Mouse (Mus musculus): ENCODE results near the gene Aknad1.

Aknad1 gene

GRCm38 (mm10) chr3:108751061-108751460, 11.6 kb downstream of the Aknad1 start:
- peak in 1 of 2 experiments; percentile 29 for DNase-seq (ENCODE audit: low spot score in 2 of 2)

DNA sequence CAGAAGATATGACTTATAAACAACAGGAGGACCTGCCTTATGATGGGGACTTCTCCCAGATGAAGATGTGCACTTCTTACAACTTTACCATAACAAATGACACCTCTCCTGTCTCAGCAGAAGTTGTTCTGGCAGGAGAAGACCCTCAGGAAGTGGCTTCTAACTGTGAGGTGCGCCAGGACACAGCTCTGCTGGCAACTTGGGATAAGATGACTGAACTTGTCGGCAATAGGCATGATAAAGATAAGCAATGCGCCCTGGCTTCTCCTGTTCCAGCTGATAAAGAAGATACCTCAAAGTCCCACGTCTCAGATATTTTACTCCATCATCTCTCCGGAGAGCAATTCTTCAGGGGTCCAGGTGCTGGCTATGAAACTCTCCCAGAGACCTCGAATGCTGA, 12.2 kb downstream of the Aknad1 start:
- no peak for DNase-seq (ENCODE audit: low spot score in 2 of 2)

DNA sequence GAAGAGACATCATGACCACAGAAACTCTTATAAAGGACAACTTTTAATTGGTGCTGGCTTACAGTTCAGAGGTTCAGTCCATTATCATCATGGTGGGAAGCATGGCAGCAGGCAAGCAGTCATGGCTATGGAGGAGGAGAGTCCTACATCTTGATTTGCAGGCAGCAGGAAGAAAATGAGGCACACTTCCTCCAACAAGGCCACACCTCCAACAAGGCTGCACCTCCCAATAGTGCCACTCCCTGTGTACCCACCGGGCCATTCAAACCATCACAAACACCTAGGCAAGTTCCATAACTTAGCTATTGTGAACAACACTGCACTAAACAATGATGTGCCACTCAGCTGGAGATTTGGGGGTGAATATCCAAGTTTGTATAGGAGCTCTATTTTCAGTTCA, 15.1 kb downstream of the Aknad1 start:
- no peak for DNase-seq (ENCODE audit: low spot score in 2 of 2)

DNA sequence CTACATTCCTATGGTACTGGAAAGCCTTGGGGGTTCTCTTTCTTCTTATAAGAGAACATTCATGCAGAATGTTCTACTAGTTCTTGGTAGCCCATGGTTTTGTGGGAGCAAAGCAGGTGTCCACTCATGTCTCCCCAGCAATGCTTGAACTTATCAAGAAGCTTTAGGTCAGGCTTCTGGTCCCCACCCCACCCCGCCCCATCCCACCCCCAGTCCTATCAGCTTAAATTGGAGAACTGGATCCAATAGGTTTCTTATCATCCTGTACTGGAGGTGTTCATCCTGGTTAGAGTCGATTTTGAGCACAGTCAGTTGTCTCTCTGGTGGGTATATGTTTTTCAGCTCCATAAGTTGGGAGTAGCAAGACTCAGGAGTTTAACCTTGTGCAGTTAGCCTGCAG, 16.1 kb downstream of the Aknad1 start:
- DNase-seq (ENCODE audit: low spot score in 2 of 2) = no peak

- DNase-seq (ENCODE audit: low spot score in 2 of 2) = no peak
These were observed 16.7 kb downstream of the Aknad1 start for GRCm38 (mm10) chr3:108756131-108756530.

GRCm38 (mm10) chr3:108757570-108757969, 18.1 kb downstream of the Aknad1 start:
- DNase-seq (ENCODE audit: low spot score in 2 of 2) = no peak

DNA sequence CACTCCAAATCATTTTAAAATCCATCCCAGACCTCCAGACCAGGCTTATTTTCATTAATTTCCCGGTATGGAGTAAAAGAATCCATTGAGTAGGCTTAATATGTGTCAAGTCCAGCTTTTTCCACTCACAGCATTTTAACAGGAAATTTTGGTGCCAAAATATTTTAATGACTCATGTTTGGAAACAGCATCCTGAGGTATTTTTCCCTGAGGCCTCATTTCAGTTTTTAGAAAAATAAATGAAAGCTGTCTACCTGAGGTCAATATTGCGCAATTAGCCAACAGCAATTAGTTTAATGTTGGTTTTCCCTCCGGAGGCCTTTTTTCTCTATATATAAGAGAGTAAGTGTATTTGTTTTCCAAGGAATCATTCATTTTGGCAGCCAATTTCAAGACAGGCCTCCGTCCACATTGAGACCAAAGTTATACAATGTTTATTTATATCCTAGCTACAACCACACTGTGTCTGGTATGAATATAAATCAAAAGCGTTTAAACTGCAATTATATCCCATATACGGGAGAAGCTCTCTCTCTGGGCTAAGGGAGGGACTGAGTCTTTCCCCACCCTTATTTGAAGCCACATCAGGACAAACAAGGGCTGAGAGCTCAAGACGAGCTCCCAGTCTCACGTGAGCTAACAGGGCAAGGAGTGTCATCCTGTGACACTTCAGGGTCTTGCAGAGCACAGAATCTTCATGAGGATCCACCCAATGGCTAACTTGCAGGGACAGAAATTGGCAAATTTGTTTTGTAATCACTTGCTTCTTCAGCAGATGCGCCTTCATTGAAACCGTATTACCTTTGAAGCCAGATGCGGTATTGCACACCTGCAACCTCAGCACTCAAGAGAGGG, 20.3 kb downstream of the Aknad1 start:
- DNase-seq (ENCODE audit: low spot score in 2 of 2) = no peak

GRCm38 (mm10) chr3:108762597-108763111, 23.2 kb downstream of the Aknad1 start:
- DNase-seq (ENCODE audit: low spot score in 2 of 2) = no peak

GRCm38 (mm10) chr3:108763691-108764090, 24.2 kb downstream of the Aknad1 start:
- DNase-seq (ENCODE audit: low spot score in 2 of 2) = no peak

GRCm38 (mm10) chr3:108764976-108765375, 25.5 kb downstream of the Aknad1 start:
- no peak for DNase-seq (ENCODE audit: low spot score in 2 of 2)

DNA sequence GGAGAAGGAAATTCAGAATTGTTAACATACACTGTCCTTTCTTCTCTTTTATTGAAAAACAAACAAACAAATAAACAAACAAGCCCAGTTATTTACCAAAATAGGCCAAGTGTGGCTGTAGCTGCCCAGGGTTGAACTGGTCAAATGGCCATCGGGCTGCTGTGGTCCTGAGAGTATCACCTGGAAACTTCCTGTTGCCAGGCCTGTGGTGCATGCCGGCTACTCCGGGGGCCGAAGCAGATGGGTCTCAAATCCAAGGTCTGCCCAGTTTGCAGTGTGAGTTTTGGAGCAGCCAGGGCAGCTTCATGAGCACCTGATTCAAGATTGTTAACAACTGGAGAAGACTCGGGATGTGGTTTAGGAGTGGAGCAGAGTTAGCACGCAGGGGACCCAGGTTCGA, 26.0 kb downstream of the Aknad1 start:
- no peak for DNase-seq (ENCODE audit: low spot score in 2 of 2)

DNA sequence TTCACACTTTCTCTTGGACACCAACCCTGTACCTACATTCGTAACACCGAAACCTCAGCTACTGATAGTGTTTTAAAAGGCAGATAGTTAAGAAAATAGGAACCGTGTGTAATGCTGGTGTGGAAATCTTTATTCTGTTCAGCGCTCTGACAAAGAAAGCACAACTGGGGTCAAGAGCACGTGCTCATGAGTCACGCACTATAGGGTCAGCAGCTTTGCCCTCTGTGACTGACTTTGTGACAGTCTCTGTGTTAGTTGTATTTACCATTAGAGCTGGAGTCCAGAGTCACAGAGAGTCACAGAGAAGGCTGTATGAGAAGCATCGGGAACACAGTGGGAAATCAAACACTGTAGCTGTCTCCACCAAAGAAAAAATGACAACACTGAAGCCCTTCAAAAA, 27.5 kb downstream of the Aknad1 start:
- no peak for DNase-seq (ENCODE audit: low spot score in 2 of 2)

GRCm38 (mm10) chr3:108767416-108767815, 28.0 kb downstream of the Aknad1 start:
- no peak for DNase-seq (ENCODE audit: low spot score in 2 of 2)

DNA sequence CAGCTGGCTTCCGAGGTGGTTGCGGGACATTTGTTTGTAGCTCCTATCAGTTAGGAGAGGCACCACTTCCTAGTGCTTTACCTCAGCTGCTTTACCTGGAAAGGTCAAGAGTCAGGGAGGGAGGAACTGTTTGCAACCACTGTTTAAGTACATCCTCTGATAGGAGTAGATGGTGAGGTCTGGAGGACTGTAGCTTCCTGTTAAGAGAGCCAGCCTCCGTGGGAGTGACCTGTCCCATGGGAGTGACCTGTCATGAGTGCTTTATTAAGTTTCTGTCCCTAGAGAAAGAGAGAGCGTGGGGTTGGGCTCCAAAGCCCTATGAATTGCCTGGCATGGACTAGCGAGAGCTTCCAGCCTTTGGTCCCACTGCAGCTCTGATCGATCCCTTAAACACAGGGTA, 30.1 kb downstream of the Aknad1 start:
- DNase-seq (ENCODE audit: low spot score in 2 of 2) = no peak

GRCm38 (mm10) chr3:108770725-108771368, 31.4 kb downstream of the Aknad1 start:
- DNase-seq (ENCODE audit: low spot score in 2 of 2) = peak; percentile 39 to 69

GRCm38 (mm10) chr3:108772211-108772610, 32.8 kb downstream of the Aknad1 start:
- DNase-seq (ENCODE audit: low spot score in 2 of 2) = no peak

- DNase-seq (ENCODE audit: low spot score in 2 of 2) = no peak
These were observed 33.4 kb downstream of the Aknad1 start for GRCm38 (mm10) chr3:108772811-108773210.

DNA sequence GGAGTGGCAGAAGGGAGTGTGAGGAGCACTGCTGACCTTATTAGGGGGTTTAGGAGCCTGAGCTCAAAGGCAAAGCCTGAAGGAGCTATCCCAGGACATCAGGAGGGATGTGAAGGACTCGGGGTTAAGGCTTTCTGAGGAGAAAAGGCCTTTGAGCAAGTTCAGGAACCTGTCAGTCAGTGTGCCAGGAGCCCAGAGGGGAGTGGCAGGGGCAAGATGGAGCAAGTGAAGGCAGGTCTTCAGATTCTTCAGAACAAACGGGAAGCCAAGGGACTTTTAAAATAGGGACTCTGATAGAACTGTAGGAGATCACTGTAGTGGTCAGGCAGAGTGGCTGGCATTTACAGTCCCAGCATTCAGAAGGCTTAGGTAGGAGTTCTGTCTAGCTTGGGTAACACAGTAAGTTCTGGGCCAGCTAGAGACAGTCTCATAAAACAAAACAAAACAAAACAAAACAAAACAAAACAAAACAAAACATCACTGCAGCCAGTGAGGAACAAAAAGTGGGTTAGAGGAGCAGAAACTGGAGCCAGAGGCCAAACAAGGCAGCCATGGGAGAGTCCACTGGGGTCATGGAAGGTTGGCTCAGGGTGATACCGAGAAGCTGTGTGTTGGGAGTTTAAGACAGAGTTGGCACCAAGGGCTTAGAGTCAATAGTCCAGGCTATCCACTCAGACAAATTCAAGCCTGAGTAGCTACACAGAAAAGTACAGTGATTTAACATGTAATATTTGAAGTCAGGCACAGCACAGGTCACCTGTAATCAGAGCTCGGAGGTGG, 39.5 kb downstream of the Aknad1 start:
- DNase-seq (ENCODE audit: low spot score in 2 of 2) = no peak

DNA sequence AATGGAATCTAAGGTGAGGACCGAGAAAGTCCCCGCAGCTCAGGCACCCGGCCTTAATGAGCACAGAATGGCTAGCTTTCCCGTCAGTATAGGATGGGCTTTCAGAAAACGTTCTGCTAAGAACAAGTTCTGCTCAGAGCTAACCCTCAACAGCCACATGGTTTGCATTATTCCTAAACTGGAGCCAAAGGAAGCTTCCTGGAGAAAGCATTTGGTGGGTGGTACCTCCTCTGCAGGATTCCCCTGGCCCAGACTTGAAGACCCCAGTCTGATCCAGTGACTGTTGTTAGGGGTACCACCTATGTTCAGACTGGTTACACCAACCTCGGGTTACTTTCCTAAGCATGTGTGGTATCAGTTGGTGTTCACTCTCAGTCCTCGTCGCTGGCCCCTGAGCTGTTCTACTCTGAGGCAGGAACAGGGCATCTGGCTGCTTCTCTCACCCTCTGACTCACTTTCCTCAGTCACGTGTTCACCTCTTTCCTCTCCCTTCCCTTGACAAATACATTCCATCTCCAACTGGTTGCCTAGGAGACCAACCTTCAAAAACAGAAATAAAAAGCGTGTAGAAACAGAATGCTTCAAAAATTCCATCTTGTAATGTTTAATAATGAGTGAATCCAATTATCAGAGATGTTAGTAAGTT, 41.9 kb downstream of the Aknad1 start:
- DNase-seq (ENCODE audit: low spot score in 2 of 2) = no peak

DNA sequence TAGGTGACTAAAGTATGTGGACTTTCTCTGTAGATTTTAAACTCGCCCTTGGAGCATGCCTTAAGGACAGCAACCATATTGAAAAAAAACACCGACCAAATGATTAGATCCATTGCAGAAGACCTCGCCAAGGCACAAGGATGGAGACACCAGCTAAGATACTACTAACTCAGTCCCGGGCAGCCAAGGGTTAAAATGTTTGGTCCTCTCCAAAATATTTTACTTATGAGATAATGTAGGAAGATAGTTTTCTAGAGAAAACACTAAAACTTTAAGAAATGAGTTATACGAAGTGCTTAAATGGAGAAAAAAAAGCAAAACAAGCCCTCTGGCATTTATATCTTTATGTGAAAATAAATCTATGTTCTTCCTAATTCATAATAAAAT, 42.4 kb downstream of the Aknad1 start:
- DNase-seq (ENCODE audit: low spot score in 2 of 2) = no peak

- no peak for DNase-seq (ENCODE audit: low spot score in 2 of 2)
These were observed 43.0 kb downstream of the Aknad1 start for GRCm38 (mm10) chr3:108782364-108782895.

DNA sequence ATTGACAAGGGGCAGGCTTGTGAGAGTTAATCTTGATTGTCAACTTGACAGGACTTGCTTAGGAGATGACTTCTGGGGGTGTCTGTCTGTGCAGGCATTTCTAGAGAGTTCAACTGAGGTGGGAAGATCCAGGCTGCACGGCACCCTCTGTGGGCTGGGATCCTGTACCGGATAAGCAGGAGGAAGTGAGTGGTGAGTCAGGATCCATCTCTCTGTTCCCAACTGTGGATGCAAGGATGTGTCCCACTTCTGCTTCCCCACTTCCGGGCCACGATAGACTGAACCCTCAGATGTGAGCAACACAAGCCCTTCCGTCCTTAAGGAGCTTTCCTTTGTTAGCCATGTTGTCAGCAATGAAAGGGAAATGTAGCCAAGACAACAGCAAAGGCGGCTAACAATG, 47.1 kb downstream of the Aknad1 start:
- DNase-seq (ENCODE audit: low spot score in 2 of 2) = no peak
